Mouse (Mus musculus) embryo, embryonic 10 days (tissue): ENCODE results near the gene Tab1.

ENCODE experiments used
- DNase-seq: peaks from one replicate; pipeline ENCODE4 v3.0.0-alpha.2; 2015; ENCODE audit warnings: low spot score

Gene Tab1

GRCm38 (mm10) chr15:80137945-80138791, 5.2 kb downstream of the Tab1 start:
- no peak for DNase-seq

GRCm38 (mm10) chr15:80140302-80140701, 7.4 kb downstream of the Tab1 start:
- DNase-seq, result no peak

GRCm38 (mm10) chr15:80140878-80141277, 8.0 kb downstream of the Tab1 start:
- DNase-seq, result no peak

- DNase-seq, result no peak
Measured at GRCm38 (mm10) chr15:80142130-80142529, 9.2 kb downstream of the Tab1 start.

- no peak for DNase-seq
Measured at GRCm38 (mm10) chr15:80143760-80144159, 10.8 kb downstream of the Tab1 start.

- no peak for DNase-seq
Measured at GRCm38 (mm10) chr15:80145397-80145796, 12.5 kb downstream of the Tab1 start.

GRCm38 (mm10) chr15:80146153-80146552, 13.2 kb downstream of the Tab1 start:
- no peak for DNase-seq

GRCm38 (mm10) chr15:80147090-80147489, 14.2 kb downstream of the Tab1 start:
- DNase-seq, result no peak

- no peak for DNase-seq
Measured at GRCm38 (mm10) chr15:80147511-80147910, 14.6 kb downstream of the Tab1 start.

GRCm38 (mm10) chr15:80148565-80148964, 15.6 kb downstream of the Tab1 start:
- DNase-seq, result no peak

GRCm38 (mm10) chr15:80149517-80149916, 16.6 kb downstream of the Tab1 start:
- no peak for DNase-seq

GRCm38 (mm10) chr15:80152663-80153062, 19.7 kb downstream of the Tab1 start:
- DNase-seq, result no peak

GRCm38 (mm10) chr15:80153757-80154156, 20.8 kb downstream of the Tab1 start:
- no peak for DNase-seq

- no peak for DNase-seq
Measured at GRCm38 (mm10) chr15:80155707-80156106, 22.8 kb downstream of the Tab1 start.

- no peak for DNase-seq
Measured at GRCm38 (mm10) chr15:80157197-80157943, 24.4 kb downstream of the Tab1 start.

GRCm38 (mm10) chr15:80158001-80158706, 25.2 kb downstream of the Tab1 start:
- DNase-seq, result no peak

- peak; percentile 35 for DNase-seq
Measured at GRCm38 (mm10) chr15:80158707-80159090, 25.8 kb downstream of the Tab1 start.

GRCm38 (mm10) chr15:80159286-80159901, 26.5 kb downstream of the Tab1 start:
- DNase-seq, result peak; percentile 70

GRCm38 (mm10) chr15:80160223-80160622, 27.3 kb downstream of the Tab1 start:
- no peak for DNase-seq

- DNase-seq, result no peak
Measured at GRCm38 (mm10) chr15:80160726-80161125, 27.8 kb downstream of the Tab1 start.

- DNase-seq, result no peak
Measured at GRCm38 (mm10) chr15:80161199-80161598, 28.3 kb downstream of the Tab1 start.

- no peak for DNase-seq
Measured at GRCm38 (mm10) chr15:80162401-80162964, 29.6 kb downstream of the Tab1 start.
